Mouse (Mus musculus) heart, adult 2 months (tissue): ENCODE measurements at regions not wholly inside any gene's neighbourhood (a gene's known extent, or its start where the extent isn't known, plus 50 kb on each side); places are given as distances from the start of the nearest gene placed in this dataset.
A peak's percentile ranks its signal among the peaks of the same experiment; 100 is the strongest.

Experiments used
- DNase-seq, 2 experiments: peaks; one replicate each; pipeline ENCODE4 v3.0.0; 2021
- H3K27ac ChIP-seq: fragments of 200-600 bp; 2 replicates; pipeline ENCODE4 v1.8.1; 2022
- H3K27me3 ChIP-seq: fragments of 200-500 bp; 2 replicates; pipeline ENCODE4 v1.6.1; 2012; ENCODE audit warnings: mild to moderate bottlenecking, low read length, inconsistent platforms, mixed read lengths; ENCODE audit not compliant: control insufficient read depth, insufficient read depth
- H3K36me3 ChIP-seq: fragments of 200-500 bp; 2 replicates; pipeline ENCODE4 v1.6.1; 2012; ENCODE audit warnings: low read length, inconsistent platforms; ENCODE audit not compliant: control insufficient read depth, insufficient read depth
- H3K4me1 ChIP-seq: fragments of 200-500 bp; 2 replicates; pipeline ENCODE4 v1.6.1; 2011; ENCODE audit warnings: low read length; ENCODE audit not compliant: control insufficient read depth, insufficient read depth
- H3K4me3 ChIP-seq: fragments of 200-600 bp; 2 replicates; pipeline ENCODE4 v1.8.1; 2022
- H3K79me2 ChIP-seq: fragments of 200-500 bp; replicated peaks from 2 replicates; pipeline ENCODE4 v1.6.1; 2012; ENCODE audit warnings: mild to moderate bottlenecking, inconsistent platforms, low read length, moderate library complexity, mixed read lengths; ENCODE audit not compliant: control insufficient read depth, insufficient read depth
- H3K9ac ChIP-seq: fragments of 200-500 bp; 2 replicates; pipeline ENCODE4 v1.6.1; 2012; ENCODE audit warnings: low read depth, mild to moderate bottlenecking, control low read depth, inconsistent platforms, low read length, mixed read lengths
- CTCF ChIP-seq: fragments of 200-600 bp; IDR thresholded peaks from 2 replicates; pipeline ENCODE4 v1.8.1; 2022; ENCODE audit warnings: antibody characterized with exemption, mild to moderate bottlenecking, moderate library complexity
- EP300 ChIP-seq: fragments of 200-500 bp; IDR thresholded peaks from 2 replicates; pipeline ENCODE4 v1.6.1; 2011; ENCODE audit warnings: low read depth, low read length, control low read depth; ENCODE audit not compliant: insufficient read depth
- POLR2A ChIP-seq: fragments of 200-500 bp; IDR thresholded peaks from 2 replicates; pipeline ENCODE4 v1.6.1; 2011; ENCODE audit warnings: mild to moderate bottlenecking, low read depth, low read length, control low read depth; ENCODE audit not compliant: insufficient read depth
- WGBS: fragments of 180-500 bp; shearing (Covaris S2); methylation state at CpG from one replicate; pipeline ENCODE4 v1.1.7; 2018; 5-methylcytosine and 5-hydroxymethylcytosine counted together
- intact Hi-C: fragments of 180-260 bp; cut with DNase I; formaldehyde crosslinking; loops from one replicate; pipeline ENCODE4 v1.15.1; 2025

- no peak overlapping the region for H3K27ac ChIP-seq
- DNase-seq = no peak
- H3K9ac ChIP-seq = no peak overlapping the region
- no peak overlapping the region for H3K4me3 ChIP-seq
- H3K36me3 ChIP-seq = no peaks in the 10 kb centered on the region
- H3K27me3 ChIP-seq = no peaks in the 10 kb centered on the region
- 80% methylated on average over 1 of the region's 1 CpGs for WGBS
- intact Hi-C loops = no loop called here
- no peaks in the 10 kb centered on the region for H3K4me1 ChIP-seq
- H3K79me2 ChIP-seq = no peaks in the 10 kb centered on the region
- TF ChIP-seq CTCF (no peak), EP300 (no peak), POLR2A (no peak)
These were observed 272.9 kb downstream of the Cox7c start for GRCm38 (mm10) chr13:85773848-85774247.

DNA sequence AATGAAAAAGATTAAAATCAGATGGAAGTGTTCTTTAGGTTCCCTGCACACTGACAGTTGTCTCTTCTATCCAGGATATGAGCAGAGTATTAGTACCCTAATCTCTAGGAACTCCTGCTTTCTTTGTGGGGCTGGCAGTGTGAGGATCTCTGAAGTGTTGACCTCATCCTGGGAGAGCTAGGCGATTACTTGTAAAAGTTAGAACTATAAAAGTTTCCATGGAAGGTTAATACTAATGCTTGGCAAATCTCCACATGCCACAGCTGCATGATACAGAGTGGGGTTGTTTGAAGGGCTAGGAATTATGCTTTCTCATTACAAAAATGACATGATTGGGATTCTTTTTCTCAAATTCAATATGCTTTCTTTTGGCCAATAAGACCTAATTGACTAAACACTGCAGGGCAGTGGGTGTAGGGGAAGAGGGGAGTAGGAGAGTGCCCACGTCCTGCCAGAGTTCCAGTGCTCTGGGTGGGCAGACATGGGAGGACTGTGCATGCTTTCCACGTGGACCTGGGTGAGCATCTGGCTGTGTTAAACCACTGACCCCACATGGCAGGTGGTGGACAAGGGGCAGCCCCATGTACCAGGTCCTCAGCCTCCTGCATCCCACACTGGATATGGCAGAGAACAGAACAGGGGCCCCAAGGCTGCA is 275.6 kb downstream of the Cox7c start:
- H3K27me3 ChIP-seq = no peaks in the 10 kb centered on the region
- H3K9ac ChIP-seq = no peak overlapping the region
- 40% methylated on average over 3 of the region's 3 CpGs for WGBS
- H3K4me3 ChIP-seq = no peak overlapping the region
- no peak overlapping the region for H3K27ac ChIP-seq
- DNase-seq = no peak
- no peaks in the 10 kb centered on the region for H3K79me2 ChIP-seq
- no peaks in the 10 kb centered on the region for H3K36me3 ChIP-seq
- intact Hi-C loops = no loop called here
- TF ChIP-seq CTCF = no peak
- no peak for TF ChIP-seq POLR2A
- TF ChIP-seq EP300 = no peak
- H3K4me1 ChIP-seq = no peaks in the 10 kb centered on the region

DNA sequence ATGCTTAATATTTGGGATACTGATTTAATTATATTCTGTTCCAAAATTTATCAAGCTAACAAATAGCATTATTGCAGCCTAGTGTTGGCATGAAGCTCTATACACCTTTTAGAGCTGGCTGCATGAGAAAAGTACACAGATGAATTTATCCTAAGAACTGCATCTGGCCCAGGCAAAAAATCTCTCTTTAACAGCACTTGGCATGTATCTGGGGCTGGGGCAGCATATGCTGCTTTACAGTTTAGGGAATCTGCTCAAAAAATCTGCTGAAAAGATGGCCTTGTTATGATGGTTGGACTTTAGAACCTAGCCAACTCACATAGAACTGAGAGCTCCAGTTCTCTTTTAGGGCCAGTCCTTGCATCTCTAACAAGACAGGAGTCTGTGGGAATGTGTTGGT is 276.2 kb downstream of the Cox7c start:
- DNase-seq = no peak
- no peak overlapping the region for H3K9ac ChIP-seq
- no peaks in the 10 kb centered on the region for H3K79me2 ChIP-seq
- H3K27me3 ChIP-seq = no peaks in the 10 kb centered on the region
- H3K36me3 ChIP-seq = no peaks in the 10 kb centered on the region
- H3K27ac ChIP-seq = no peak overlapping the region
- intact Hi-C loops = no loop called here
- H3K4me1 ChIP-seq = no peaks in the 10 kb centered on the region
- H3K4me3 ChIP-seq = no peak overlapping the region
- TF ChIP-seq EP300 = no peak
- TF ChIP-seq CTCF = no peak
- TF ChIP-seq POLR2A = no peak

GRCm38 (mm10) chr13:85768520-85768919 is 278.2 kb downstream of the Cox7c start:
- no peaks in the 10 kb centered on the region for H3K79me2 ChIP-seq
- DNase-seq = no peak
- no peak overlapping the region for H3K27ac ChIP-seq
- 48% methylated on average over 1 of the region's 1 CpGs for WGBS
- no peak overlapping the region for H3K4me3 ChIP-seq
- no peak overlapping the region for H3K9ac ChIP-seq
- H3K4me1 ChIP-seq = no peaks in the 10 kb centered on the region
- no peaks in the 10 kb centered on the region for H3K27me3 ChIP-seq
- TF ChIP-seq EP300 (no peak), POLR2A (no peak), CTCF (no peak)
- H3K36me3 ChIP-seq = no peaks in the 10 kb centered on the region
- intact Hi-C loops = no loop called here

DNA sequence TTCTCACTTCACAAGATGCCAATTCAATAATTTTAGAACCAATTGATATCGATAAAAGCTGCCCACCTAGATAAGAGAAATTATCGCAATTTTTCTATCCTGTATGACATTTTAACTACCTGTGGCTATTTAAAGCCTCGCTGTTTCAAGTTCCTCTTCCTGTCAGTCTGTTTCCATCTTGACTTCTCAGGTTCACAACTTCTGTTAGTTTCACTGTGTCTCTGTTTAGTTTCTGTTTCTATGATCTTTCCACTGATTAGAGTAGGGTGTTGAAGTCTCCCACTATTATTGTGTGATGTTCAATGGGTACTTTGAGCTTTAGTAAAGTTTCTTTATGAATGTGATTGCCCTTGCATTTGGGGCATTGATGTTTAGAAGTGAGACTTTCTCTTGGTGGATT is 322.1 kb downstream of the Cox7c start:
- Histone ChIP-seq H3K36me3 (no peaks in the 10 kb centered on the region), H3K27ac (no peak overlapping the region), H3K9ac (no peak overlapping the region), H3K4me3 (no peak overlapping the region), H3K4me1 (no peaks in the 10 kb centered on the region), H3K27me3 (no peaks in the 10 kb centered on the region), H3K79me2 (no peaks in the 10 kb centered on the region)
- intact Hi-C loops = no loop called here
- no peak for DNase-seq
- WGBS = 73% methylated on average over 3 of the region's 3 CpGs
- TF ChIP-seq EP300 = no peak
- no peak for TF ChIP-seq CTCF
- TF ChIP-seq POLR2A = no peak

- WGBS = 64% methylated on average over 5 of the region's 5 CpGs
- H3K27me3 ChIP-seq = no peaks in the 10 kb centered on the region
- no peaks in the 10 kb centered on the region for H3K36me3 ChIP-seq
- no peak overlapping the region for H3K27ac ChIP-seq
- H3K79me2 ChIP-seq = no peaks in the 10 kb centered on the region
- DNase-seq = peak in 1 of 2 experiments; percentile 3
- TF ChIP-seq CTCF = no peak
- no peak for TF ChIP-seq POLR2A
- no peak for TF ChIP-seq EP300
- H3K4me3 ChIP-seq = no peak overlapping the region
- no peaks in the 10 kb centered on the region for H3K4me1 ChIP-seq
- no peak overlapping the region for H3K9ac ChIP-seq
- intact Hi-C loops = no loop called here
These were observed 322.6 kb downstream of the Cox7c start for GRCm38 (mm10) chr13:85724105-85724504.
